Mouse (Mus musculus): ENCODE data around the gene Gys2. TPM values are rescaled to one million over a fixed set of nuclear protein-coding genes. Genes with fewer than 3 reads are reported as not detected.
"Not testable (repeated sequence)": the region's sequence is repeated elsewhere in the genome, so short reads cannot be mapped to it uniquely, and the experiment has no call there.

Gys2 gene
- 0.09 TPM in 1 of 2 replicates, not detected in the other for polyA plus RNA-seq (2015; fragmentation: Nextera tagmentation; extraction: Ambion mirVana)

- Histone ChIP-seq H3K4me3 (ENCODE audit: low read depth, low read length) (no peak within 1 kb of the TSS), H3K27ac (ENCODE audit: low read length) (no peak within 1 kb of the TSS), H3K36me3 (ENCODE audit: control insufficient read depth, insufficient read depth, low read length) (no peaks in the 10 kb centered on the region), H3K9ac (ENCODE audit: low read depth, low read length) (no peak within 1 kb of the TSS), H3K27me3 (ENCODE audit: control insufficient read depth, insufficient read depth, low read depth, low read length) (no peaks in the 10 kb centered on the region), H3K9me3 (replicated peaks; ENCODE audit: control insufficient read depth, low read length, poor library complexity, severe bottlenecking) (no peaks in the 10 kb centered on the region), H3K4me2 (ENCODE audit: low read length) (no peak within 1 kb of the TSS), H3K4me1 (ENCODE audit: control insufficient read depth, insufficient read depth, low read length) (no peaks in the 10 kb centered on the region)
- ATAC-seq = no peak
- WGBS = 62% methylated on average over 4 of the region's 4 CpGs
Observed at GRCm38 (mm10) chr6:142472801-142473203, at the start of gene Gys2. Gene Gys2 (minus strand): TSS chr6:142473109.

- WGBS = 87% methylated on average over 12 of the region's 12 CpGs
- Histone ChIP-seq H3K4me2 (ENCODE audit: low read length) (no peak overlapping the region), H3K9ac (ENCODE audit: low read depth, low read length) (no peak overlapping the region), H3K36me3 (ENCODE audit: control insufficient read depth, insufficient read depth, low read length) (no peaks in the 10 kb centered on the region), H3K4me1 (ENCODE audit: control insufficient read depth, insufficient read depth, low read length) (no peaks in the 10 kb centered on the region), H3K4me3 (ENCODE audit: low read depth, low read length) (no peak overlapping the region), H3K9me3 (replicated peaks; ENCODE audit: control insufficient read depth, low read length, poor library complexity, severe bottlenecking) (no peaks in the 10 kb centered on the region), H3K27ac (ENCODE audit: low read length) (no peak overlapping the region), H3K27me3 (ENCODE audit: control insufficient read depth, insufficient read depth, low read depth, low read length) (no peaks in the 10 kb centered on the region)
- ATAC-seq = no peak
Observed at GRCm38 (mm10) chr6:142521591-142522110, 48.7 kb upstream of the Gys2 start.

GRCm38 (mm10) chr6:142519110-142519509, 46.2 kb upstream of the Gys2 start:
- H3K4me2 ChIP-seq (ENCODE audit: low read length) = no peak overlapping the region
- H3K27ac ChIP-seq (ENCODE audit: low read length) = no peak overlapping the region
- no peaks in the 10 kb centered on the region for H3K36me3 ChIP-seq (ENCODE audit: control insufficient read depth, insufficient read depth, low read length)
- WGBS = 15% methylated on average over 6 of the region's 6 CpGs
- no peaks in the 10 kb centered on the region for H3K9me3 ChIP-seq (replicated peaks; ENCODE audit: control insufficient read depth, low read length, poor library complexity, severe bottlenecking)
- H3K4me1 ChIP-seq (ENCODE audit: control insufficient read depth, insufficient read depth, low read length) = no peaks in the 10 kb centered on the region
- no peak overlapping the region for H3K4me3 ChIP-seq (ENCODE audit: low read depth, low read length)
- ATAC-seq = peak; percentile 77
- no peak overlapping the region for H3K9ac ChIP-seq (ENCODE audit: low read depth, low read length)
- no peaks in the 10 kb centered on the region for H3K27me3 ChIP-seq (ENCODE audit: control insufficient read depth, insufficient read depth, low read depth, low read length)

- H3K36me3 ChIP-seq (ENCODE audit: control insufficient read depth, insufficient read depth, low read length) = not testable (repeated sequence)
Observed at GRCm38 (mm10) chr6:142515379-142515778, 42.5 kb upstream of the Gys2 start.

GRCm38 (mm10) chr6:142514912-142515311, 42.0 kb upstream of the Gys2 start:
- no peak for ATAC-seq
- H3K9ac ChIP-seq (ENCODE audit: low read depth, low read length) = no peak overlapping the region

More at GRCm38 (mm10) chr6:142515379-142515778, 42.5 kb upstream of the Gys2 start:
- H3K4me1 ChIP-seq (ENCODE audit: control insufficient read depth, insufficient read depth, low read length); H3K4me2 ChIP-seq (ENCODE audit: low read length); H3K9ac ChIP-seq (ENCODE audit: low read depth, low read length); ATAC-seq; H3K27ac ChIP-seq (ENCODE audit: low read length); H3K27me3 ChIP-seq (ENCODE audit: control insufficient read depth, insufficient read depth, low read depth, low read length); H3K9me3 ChIP-seq (replicated peaks; ENCODE audit: control insufficient read depth, low read length, poor library complexity, severe bottlenecking); H3K4me3 ChIP-seq (ENCODE audit: low read depth, low read length): not testable (repeated sequence)
- 76% methylated on average over 9 of the region's 9 CpGs for WGBS

GRCm38 (mm10) chr6:142512902-142513301, 40.0 kb upstream of the Gys2 start:
- H3K4me3 ChIP-seq (ENCODE audit: low read depth, low read length) = no peak overlapping the region
- H3K9ac ChIP-seq (ENCODE audit: low read depth, low read length) = no peak overlapping the region
- peaks cover 9% of the 10 kb centered on the region for H3K27me3 ChIP-seq (ENCODE audit: control insufficient read depth, insufficient read depth, low read depth, low read length)
- H3K9me3 ChIP-seq (replicated peaks; ENCODE audit: control insufficient read depth, low read length, poor library complexity, severe bottlenecking) = no peaks in the 10 kb centered on the region
- 59% methylated on average over 3 of the region's 3 CpGs for WGBS
- ATAC-seq = no peak
- H3K27ac ChIP-seq (ENCODE audit: low read length) = no peak overlapping the region
- H3K4me1 ChIP-seq (ENCODE audit: control insufficient read depth, insufficient read depth, low read length) = peaks cover 5% of the 10 kb centered on the region
- H3K36me3 ChIP-seq (ENCODE audit: control insufficient read depth, insufficient read depth, low read length) = no peaks in the 10 kb centered on the region
- H3K4me2 ChIP-seq (ENCODE audit: low read length) = no peak overlapping the region

More at GRCm38 (mm10) chr6:142514912-142515311, 42.0 kb upstream of the Gys2 start:
- WGBS = 1% methylated on average over 10 of the region's 10 CpGs
- Histone ChIP-seq H3K4me3 (ENCODE audit: low read depth, low read length) (no peak overlapping the region), H3K4me2 (ENCODE audit: low read length) (no peak overlapping the region), H3K4me1 (ENCODE audit: control insufficient read depth, insufficient read depth, low read length) (no peaks in the 10 kb centered on the region), H3K9me3 (replicated peaks; ENCODE audit: control insufficient read depth, low read length, poor library complexity, severe bottlenecking) (no peaks in the 10 kb centered on the region), H3K36me3 (ENCODE audit: control insufficient read depth, insufficient read depth, low read length) (no peaks in the 10 kb centered on the region), H3K27ac (ENCODE audit: low read length) (no peak overlapping the region), H3K27me3 (ENCODE audit: control insufficient read depth, insufficient read depth, low read depth, low read length) (peaks cover 5% of the 10 kb centered on the region)

GRCm38 (mm10) chr6:142511516-142512135, 38.7 kb upstream of the Gys2 start:
- H3K9me3 ChIP-seq (replicated peaks; ENCODE audit: control insufficient read depth, low read length, poor library complexity, severe bottlenecking) = no peaks in the 10 kb centered on the region
- no peak overlapping the region for H3K4me3 ChIP-seq (ENCODE audit: low read depth, low read length)
- no peaks in the 10 kb centered on the region for H3K36me3 ChIP-seq (ENCODE audit: control insufficient read depth, insufficient read depth, low read length)
- peaks cover 9% of the 10 kb centered on the region for H3K27me3 ChIP-seq (ENCODE audit: control insufficient read depth, insufficient read depth, low read depth, low read length)
- ATAC-seq = no peak
- peaks cover 5% of the 10 kb centered on the region for H3K4me1 ChIP-seq (ENCODE audit: control insufficient read depth, insufficient read depth, low read length)
- no peak overlapping the region for H3K4me2 ChIP-seq (ENCODE audit: low read length)
- no peak overlapping the region for H3K9ac ChIP-seq (ENCODE audit: low read depth, low read length)
- no peak overlapping the region for H3K27ac ChIP-seq (ENCODE audit: low read length)
- 29% methylated on average over 12 of the region's 12 CpGs for WGBS

- no peaks in the 10 kb centered on the region for H3K9me3 ChIP-seq (replicated peaks; ENCODE audit: control insufficient read depth, low read length, poor library complexity, severe bottlenecking)
- no peak overlapping the region for H3K9ac ChIP-seq (ENCODE audit: low read depth, low read length)
- no peak overlapping the region for H3K27ac ChIP-seq (ENCODE audit: low read length)
- no peak for ATAC-seq
- no peak overlapping the region for H3K4me3 ChIP-seq (ENCODE audit: low read depth, low read length)
- H3K4me1 ChIP-seq (ENCODE audit: control insufficient read depth, insufficient read depth, low read length) = peaks cover 18% of the 10 kb centered on the region
- WGBS = 21% methylated on average over 4 of the region's 4 CpGs
- H3K27me3 ChIP-seq (ENCODE audit: control insufficient read depth, insufficient read depth, low read depth, low read length) = peaks cover 9% of the 10 kb centered on the region
- H3K36me3 ChIP-seq (ENCODE audit: control insufficient read depth, insufficient read depth, low read length) = no peaks in the 10 kb centered on the region
- peak overlapping the region; percentile 84; the same call in 1 of the 2 replicates for H3K4me2 ChIP-seq (ENCODE audit: low read length)
Observed at GRCm38 (mm10) chr6:142508663-142509062, 35.8 kb upstream of the Gys2 start.

- Histone ChIP-seq H3K27ac (ENCODE audit: low read length) (peak within 1 kb of the TSS; percentile 76), H3K4me2 (ENCODE audit: low read length) (peak within 1 kb of the TSS; percentile 84), H3K9ac (ENCODE audit: low read depth, low read length) (peak within 1 kb of the TSS; percentile 81), H3K4me3 (ENCODE audit: low read depth, low read length) (peak within 1 kb of the TSS; percentile 78), H3K4me1 (ENCODE audit: control insufficient read depth, insufficient read depth, low read length) (peaks cover 20% of the 10 kb centered on the region), H3K36me3 (ENCODE audit: control insufficient read depth, insufficient read depth, low read length) (no peaks in the 10 kb centered on the region), H3K9me3 (replicated peaks; ENCODE audit: control insufficient read depth, low read length, poor library complexity, severe bottlenecking) (no peaks in the 10 kb centered on the region), H3K27me3 (ENCODE audit: control insufficient read depth, insufficient read depth, low read depth, low read length) (peaks cover 9% of the 10 kb centered on the region)
- peak; percentile 98 for ATAC-seq
- WGBS = 0% methylated on average over 19 of the region's 19 CpGs
Observed at GRCm38 (mm10) chr6:142507785-142508162, 34.9 kb upstream of the Gys2 start, which contains the start of gene Ldhb. Gene Ldhb (minus strand): TSS chr6:142507957.

Measured in midbrain, embryonic 16.5 days (tissue).